Mouse (Mus musculus): ENCODE results near the gene Tmbim4. TPM values are rescaled to one million over a fixed set of nuclear protein-coding genes. Genes with fewer than 3 reads are reported as not detected.

Gene Tmbim4
- polyA plus RNA-seq, 1 experiment from 2014 or later, result 87.1 TPM

GRCm38 (mm10) chr10:120246994-120247750 lies 45.8 kb downstream of the Tmbim4 start:
- H3K9ac ChIP-seq, result no peak overlapping the region
- TF ChIP-seq CTCF (IDR thresholded peaks at IDR 0.05; ENCODE audit: low read depth), result peak; percentile 79
- no peak overlapping the region for H3K27ac ChIP-seq (ENCODE audit: low read depth)
- H3K9me3 ChIP-seq (ENCODE audit: low read depth, low read length), result no peaks in the 10 kb centered on the region
- H3K4me1 ChIP-seq (ENCODE audit: insufficient read depth), result no peaks in the 10 kb centered on the region; the same call in 1 of the 2 replicates
- H3K4me2 ChIP-seq, result no peak overlapping the region
- H3K27me3 ChIP-seq (ENCODE audit: insufficient read depth, low read length), result no peaks in the 10 kb centered on the region
- peak; percentile 93 for DNase-seq
- H3K36me3 ChIP-seq (ENCODE audit: insufficient read depth), result no peaks in the 10 kb centered on the region
- WGBS, result 30% methylated on average over 9 of the region's 9 CpGs
- no peak overlapping the region for H3K4me3 ChIP-seq (ENCODE audit: low read depth, low read length)
- peak; percentile 70; the same call in 1 of the 2 replicates for ATAC-seq (ENCODE audit: insufficient read depth)

GRCm38 (mm10) chr10:120250911-120251683 lies 49.7 kb downstream of the Tmbim4 start:
- peak; percentile 33; the same call in 1 of the 2 replicates for TF ChIP-seq CTCF (IDR thresholded peaks at IDR 0.05; ENCODE audit: low read depth)
- no peak for ATAC-seq (ENCODE audit: insufficient read depth)
- Histone ChIP-seq H3K9me3 (ENCODE audit: low read depth, low read length) (no peaks in the 10 kb centered on the region), H3K4me2 (no peak overlapping the region), H3K4me1 (ENCODE audit: insufficient read depth) (no peaks in the 10 kb centered on the region; the same call in 1 of the 2 replicates), H3K9ac (no peak overlapping the region), H3K27me3 (ENCODE audit: insufficient read depth, low read length) (no peaks in the 10 kb centered on the region), H3K4me3 (ENCODE audit: low read depth, low read length) (no peak overlapping the region), H3K27ac (ENCODE audit: low read depth) (no peak overlapping the region), H3K36me3 (ENCODE audit: insufficient read depth) (no peaks in the 10 kb centered on the region)
- WGBS, result 46% methylated on average over 11 of the region's 11 CpGs
- DNase-seq, result peak; percentile 61

- TF ChIP-seq CTCF (IDR thresholded peaks at IDR 0.05; ENCODE audit: low read depth), result no peak
- Histone ChIP-seq H3K27ac (ENCODE audit: low read depth) (no peak overlapping the region), H3K9me3 (ENCODE audit: low read depth, low read length) (no peaks in the 10 kb centered on the region), H3K4me2 (no peak overlapping the region), H3K27me3 (ENCODE audit: insufficient read depth, low read length) (no peaks in the 10 kb centered on the region), H3K36me3 (ENCODE audit: insufficient read depth) (no peaks in the 10 kb centered on the region), H3K4me1 (ENCODE audit: insufficient read depth) (no peaks in the 10 kb centered on the region; the same call in 1 of the 2 replicates), H3K9ac (no peak overlapping the region), H3K4me3 (ENCODE audit: low read depth, low read length) (no peak overlapping the region)
- ATAC-seq (ENCODE audit: insufficient read depth) (no peak), DNase-seq (no peak)
- WGBS, result 80% methylated on average over 4 of the region's 4 CpGs
Measured at GRCm38 (mm10) chr10:120251791-120252190, 50.4 kb downstream of the Tmbim4 start.

- no peak overlapping the region for H3K9ac ChIP-seq
- no peaks in the 10 kb centered on the region; the same call in 1 of the 2 replicates for H3K4me1 ChIP-seq (ENCODE audit: insufficient read depth)
- DNase-seq (peak; percentile 52), ATAC-seq (ENCODE audit: insufficient read depth) (no peak)
- no peaks in the 10 kb centered on the region for H3K27me3 ChIP-seq (ENCODE audit: insufficient read depth, low read length)
- H3K9me3 ChIP-seq (ENCODE audit: low read depth, low read length), result no peaks in the 10 kb centered on the region
- no peak for TF ChIP-seq CTCF (IDR thresholded peaks at IDR 0.05; ENCODE audit: low read depth)
- no peaks in the 10 kb centered on the region for H3K36me3 ChIP-seq (ENCODE audit: insufficient read depth)
- H3K4me3 ChIP-seq (ENCODE audit: low read depth, low read length), result no peak overlapping the region
- H3K4me2 ChIP-seq, result no peak overlapping the region
- H3K27ac ChIP-seq (ENCODE audit: low read depth), result no peak overlapping the region
- 22% methylated on average over 8 of the region's 8 CpGs for WGBS
Measured at GRCm38 (mm10) chr10:120252800-120253199, 51.4 kb downstream of the Tmbim4 start.

- peak; percentile 79 for TF ChIP-seq CTCF (IDR thresholded peaks at IDR 0.05; ENCODE audit: low read depth)
- H3K9ac ChIP-seq, result no peak overlapping the region
- 0 out of 2 replicates have a peak overlapping the region, but pooled peaks have one; percentile 19 for H3K4me2 ChIP-seq
- peak; percentile 94 for DNase-seq
- no peaks in the 10 kb centered on the region for H3K27me3 ChIP-seq (ENCODE audit: insufficient read depth, low read length)
- ATAC-seq (ENCODE audit: insufficient read depth), result 0 out of 2 replicates have a peak, but pooled peaks have one; percentile 58
- H3K4me3 ChIP-seq (ENCODE audit: low read depth, low read length), result no peak overlapping the region
- no peaks in the 10 kb centered on the region for H3K36me3 ChIP-seq (ENCODE audit: insufficient read depth)
- no peak overlapping the region for H3K27ac ChIP-seq (ENCODE audit: low read depth)
- WGBS, result 18% methylated on average over 11 of the region's 11 CpGs
- H3K4me1 ChIP-seq (ENCODE audit: insufficient read depth), result no peaks in the 10 kb centered on the region; the same call in 1 of the 2 replicates
- H3K9me3 ChIP-seq (ENCODE audit: low read depth, low read length), result no peaks in the 10 kb centered on the region
Measured at GRCm38 (mm10) chr10:120257231-120257630, 55.8 kb downstream of the Tmbim4 start.

- H3K36me3 ChIP-seq (ENCODE audit: insufficient read depth), result no peaks in the 10 kb centered on the region
- 51% methylated on average over 12 of the region's 12 CpGs for WGBS
- TF ChIP-seq CTCF (IDR thresholded peaks at IDR 0.05; ENCODE audit: low read depth), result no peak
- no peak overlapping the region for H3K4me2 ChIP-seq
- H3K9ac ChIP-seq, result no peak overlapping the region
- H3K27ac ChIP-seq (ENCODE audit: low read depth), result no peak overlapping the region
- DNase-seq, result no peak
- H3K27me3 ChIP-seq (ENCODE audit: insufficient read depth, low read length), result no peaks in the 10 kb centered on the region
- H3K4me3 ChIP-seq (ENCODE audit: low read depth, low read length), result no peak overlapping the region
- ATAC-seq (ENCODE audit: insufficient read depth), result no peak
- H3K4me1 ChIP-seq (ENCODE audit: insufficient read depth), result peaks cover 8% of the 10 kb centered on the region
- no peaks in the 10 kb centered on the region for H3K9me3 ChIP-seq (ENCODE audit: low read depth, low read length)
Measured at GRCm38 (mm10) chr10:120267790-120268189, 66.4 kb downstream of the Tmbim4 start.

GRCm38 (mm10) chr10:120269946-120270345 lies 68.6 kb downstream of the Tmbim4 start:
- no peak overlapping the region for H3K9ac ChIP-seq
- WGBS, result 93% methylated on average over 13 of the region's 13 CpGs
- no peaks in the 10 kb centered on the region for H3K9me3 ChIP-seq (ENCODE audit: low read depth, low read length)
- peaks cover 8% of the 10 kb centered on the region for H3K4me1 ChIP-seq (ENCODE audit: insufficient read depth)
- no peak overlapping the region for H3K27ac ChIP-seq (ENCODE audit: low read depth)
- H3K27me3 ChIP-seq (ENCODE audit: insufficient read depth, low read length), result no peaks in the 10 kb centered on the region
- no peak overlapping the region for H3K4me2 ChIP-seq
- no peak overlapping the region for H3K4me3 ChIP-seq (ENCODE audit: low read depth, low read length)
- H3K36me3 ChIP-seq (ENCODE audit: insufficient read depth), result no peaks in the 10 kb centered on the region
- 0 out of 2 replicates have a peak, but pooled peaks have one; percentile 4 for TF ChIP-seq CTCF (IDR thresholded peaks at IDR 0.05; ENCODE audit: low read depth)
- no peak for DNase-seq
- no peak for ATAC-seq (ENCODE audit: insufficient read depth)

All from lung, embryonic 14.5 days (tissue).